In the genomic region with DNA sequence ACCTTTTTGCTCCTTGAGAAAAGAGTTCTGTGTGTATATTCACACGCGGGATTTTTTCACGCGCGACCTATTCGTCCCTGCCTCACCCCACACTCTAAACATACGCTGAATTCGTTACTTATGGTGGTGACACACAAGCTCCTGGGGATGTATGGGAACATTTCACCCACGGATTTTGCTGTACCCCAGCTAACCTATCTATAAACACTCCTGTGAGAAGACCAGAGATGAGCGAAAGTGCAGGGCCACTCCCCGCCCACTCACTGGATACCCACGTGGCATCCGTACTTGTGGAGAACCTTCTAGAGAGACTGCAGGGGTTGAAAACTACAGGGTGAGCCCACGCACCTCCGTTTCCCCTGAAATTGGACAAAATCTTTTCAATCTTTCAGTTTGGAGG, we compare ENCODE assay signal across 8 mouse cellular contexts. TPM values are rescaled to one million over a fixed set of nuclear protein-coding genes. Genes with fewer than 3 reads are reported as not detected.
DNase-seq lines count a peak whose midpoint lies in the region; ATAC-seq and TF ChIP-seq lines count a peak whose summit lies in the region.

No protein-coding gene starts in this region.

- H3K4me3 ChIP-seq in kidney, postnatal 0 days (replicated peaks; ENCODE audit: low read depth, low read length): peak overlapping the region; percentile 80
- peak overlapping the region; percentile 35 for H3K4me3 ChIP-seq in midbrain, embryonic 11.5 days (ENCODE audit: low read depth, low read length)

- peak overlapping the region; percentile 59; the same call in 1 of the 2 replicates for H3K9ac ChIP-seq in kidney, postnatal 0 days (ENCODE audit: low read depth, low read length)
- H3K9ac ChIP-seq in midbrain, embryonic 11.5 days (ENCODE audit: low read length): peak overlapping the region; percentile 40

- under 1% methylated on average over 15 of the region's 15 CpGs for WGBS in kidney, postnatal 0 days
- WGBS in midbrain, embryonic 11.5 days: 1% methylated on average over 15 of the region's 15 CpGs

- H3K4me2 ChIP-seq in kidney, postnatal 0 days (ENCODE audit: low read length): peak overlapping the region; percentile 91
- peak overlapping the region; percentile 84 for H3K4me2 ChIP-seq in midbrain, embryonic 11.5 days

- intact Hi-C loops in gastrocnemius, postnatal 36 days (cut with DNase I): no loop called here

- peaks cover 18% of the 10 kb centered on the region for H3K4me1 ChIP-seq in kidney, postnatal 0 days (replicated peaks; ENCODE audit: insufficient read depth, low read length)
- peaks cover 38% of the 10 kb centered on the region for H3K4me1 ChIP-seq in midbrain, embryonic 11.5 days (ENCODE audit: control insufficient read depth, insufficient read depth, low read length)

- DNase-seq in B cell, adult 2 months: peak; percentile 68 to 71
- DNase-seq in R1 (ENCODE audit: low read depth, low spot score): peak; percentile 28
- peak; percentile 41 for DNase-seq in heart, adult 8-10 months (ENCODE audit: low spot score)
- DNase-seq in kidney, postnatal 0 days (ENCODE audit: low spot score): peak; percentile 55
- DNase-seq in midbrain, embryonic 11.5 days (ENCODE audit: low spot score, missing footprints): peak; percentile 92
- DNase-seq in thymus, postnatal 4 days: peak; percentile 49
- DNase-seq in gastrocnemius, postnatal 36 days: no peak
- no peak for DNase-seq in right cerebral cortex, postnatal 14 days

- no peak for TF ChIP-seq CTCF in kidney, postnatal 0 days (IDR thresholded peaks at IDR 0.05; ENCODE audit: low read depth)

- peak overlapping the region; percentile 90 for H3K27ac ChIP-seq in kidney, postnatal 0 days
- H3K27ac ChIP-seq in midbrain, embryonic 11.5 days (ENCODE audit: low read depth, low read length): no peak overlapping the region

- no peak for ATAC-seq in kidney, postnatal 0 days (replicated peaks; ENCODE audit: low FRiP score, low read depth)
- no peak for ATAC-seq in midbrain, embryonic 11.5 days (ENCODE audit: low FRiP score)

- no peaks in the 10 kb centered on the region for H3K27me3 ChIP-seq in kidney, postnatal 0 days (ENCODE audit: insufficient read depth, low read length)
- H3K27me3 ChIP-seq in midbrain, embryonic 11.5 days (ENCODE audit: control insufficient read depth, insufficient read depth, low read length): peaks cover 8% of the 10 kb centered on the region

- no peaks in the 10 kb centered on the region for H3K9me3 ChIP-seq in kidney, postnatal 0 days (replicated peaks; ENCODE audit: low read length)
- H3K9me3 ChIP-seq in midbrain, embryonic 11.5 days (ENCODE audit: control insufficient read depth, low read length): no peaks in the 10 kb centered on the region

- no peaks in the 10 kb centered on the region for H3K36me3 ChIP-seq in kidney, postnatal 0 days (ENCODE audit: insufficient read depth, low read length)
- no peaks in the 10 kb centered on the region for H3K36me3 ChIP-seq in midbrain, embryonic 11.5 days (ENCODE audit: control insufficient read depth, insufficient read depth, low read length)

RNA-seq across cellular contexts. Expression of a gene that starts 3.5 kb away (rescaled TPM):
- total RNA-seq in heart, adult 8-10 months (2022): 100 to 1,000 TPM; 113 to 158 (median 137) TPM
- 364 and 419 TPM in 2 replicates for polyA plus RNA-seq in kidney, postnatal 0 days (2015; fragmentation: Nextera tagmentation; extraction: Ambion mirVana)
- polyA plus RNA-seq in midbrain, embryonic 11.5 days (2014; fragmentation: Nextera tagmentation; extraction: Ambion mirVana): 1,627 and 1,717 TPM in 2 replicates
- total RNA-seq in gastrocnemius, postnatal 36 days (2021): 10 to 100 TPM; 15.0 to 16.6 TPM

RNA-seq across cellular contexts. Expression of a gene that starts 46.1 kb away (rescaled TPM):
- 10 to 100 TPM; 51.8 to 65.8 (median 59.1) TPM for total RNA-seq in heart, adult 8-10 months (2022)
- 2.6 and 2.8 TPM in 2 replicates for polyA plus RNA-seq in kidney, postnatal 0 days (2015; fragmentation: Nextera tagmentation; extraction: Ambion mirVana)
- 5.8 and 6.9 TPM in 2 replicates for polyA plus RNA-seq in midbrain, embryonic 11.5 days (2014; fragmentation: Nextera tagmentation; extraction: Ambion mirVana)
- 10 to 100 TPM; 80.9 to 85.1 TPM for total RNA-seq in gastrocnemius, postnatal 36 days (2021)

Comparison
In these comparisons a context has a peak if more than half of its experiments do, and no peak if none do; other contexts are left out.
1. DNase-seq: peak in B cell, adult 2 months (2 of 2), R1 (single experiment), heart, adult 8-10 months (single experiment), kidney, postnatal 0 days (single experiment), midbrain, embryonic 11.5 days (single experiment) and thymus, postnatal 4 days (single experiment); none in gastrocnemius, postnatal 36 days (0 of 2) and right cerebral cortex, postnatal 14 days (single experiment).
2. RNA of a gene that starts 3.5 kb away (total RNA-seq): 113 to 158 TPM in heart, adult 8-10 months; 15.0 to 16.6 TPM in gastrocnemius, postnatal 36 days; every median in the first group is over 4 times any median in the second.